Mouse (Mus musculus): Measurements from ENCODE around the gene Pcsk5. TPM values are rescaled to one million over a fixed set of nuclear protein-coding genes. Genes with fewer than 3 reads are reported as not detected.

The Pcsk5 gene
- total and polyA plus RNA-seq, 3 experiments, result 0.27 TPM; not detected in 2

GRCm38 (mm10) chr19:17835681-17836565 lies 1.5 kb downstream of the Pcsk5 start:
- Histone ChIP-seq H3K4me3 (ENCODE audit: low read depth, low read length) (peak overlapping the region; percentile 22; the same call in 1 of the 2 replicates), H3K36me3 (replicated peaks) (no peaks in the 10 kb centered on the region), H3K9me3 (replicated peaks) (no peaks in the 10 kb centered on the region), H3K27me3 (ENCODE audit: insufficient read depth, low read length) (peaks cover 8% of the 10 kb centered on the region; the same call in 1 of the 2 replicates), H3K4me1 (ENCODE audit: insufficient read depth, low read depth, low read length) (0 out of 2 replicates have a peak, but pooled peaks cover 4% of the 10 kb centered on the region)
- ATAC-seq (ENCODE audit: extremely low read depth, insufficient number of reproducible peaks, low FRiP score, poor library complexity, severe bottlenecking) (no peak), DNase-seq (ENCODE audit: low spot score) (no peak)
- TF ChIP-seq TAL1 (conservative IDR thresholded peaks at IDR 0.05; ENCODE audit: low read depth, low read length) (no peak), POLR2AphosphoS5 (IDR thresholded peaks at IDR 0.05; ENCODE audit: insufficient replicate concordance, low read depth, low read length) (no peak), GATA1 (IDR thresholded peaks at IDR 0.05; ENCODE audit: borderline replicate concordance, low read length) (no peak), CTCF (IDR thresholded peaks at IDR 0.05; ENCODE audit: low read depth, low read length) (no peak), GATA2 (IDR thresholded peaks at IDR 0.05; ENCODE audit: borderline replicate concordance, low read depth, low read length) (no peak)

- Histone ChIP-seq H3K27me3 (ENCODE audit: insufficient read depth, low read length) (peaks cover 8% of the 10 kb centered on the region; the same call in 1 of the 2 replicates), H3K36me3 (replicated peaks) (no peaks in the 10 kb centered on the region), H3K4me1 (ENCODE audit: insufficient read depth, low read depth, low read length) (0 out of 2 replicates have a peak, but pooled peaks cover 4% of the 10 kb centered on the region), H3K4me3 (ENCODE audit: low read depth, low read length) (no peak overlapping the region), H3K9me3 (replicated peaks) (no peaks in the 10 kb centered on the region)
- TF ChIP-seq GATA2 (IDR thresholded peaks at IDR 0.05; ENCODE audit: borderline replicate concordance, low read depth, low read length), result no peak
- TF ChIP-seq GATA1 (IDR thresholded peaks at IDR 0.05; ENCODE audit: borderline replicate concordance, low read length), result no peak
- TF ChIP-seq TAL1 (conservative IDR thresholded peaks at IDR 0.05; ENCODE audit: low read depth, low read length), result no peak
- no peak for TF ChIP-seq POLR2AphosphoS5 (IDR thresholded peaks at IDR 0.05; ENCODE audit: insufficient replicate concordance, low read depth, low read length)
- no peak for TF ChIP-seq CTCF (IDR thresholded peaks at IDR 0.05; ENCODE audit: low read depth, low read length)
- no peak for ATAC-seq (ENCODE audit: extremely low read depth, insufficient number of reproducible peaks, low FRiP score, poor library complexity, severe bottlenecking)
- DNase-seq (ENCODE audit: low spot score), result no peak
These were observed 2.5 kb downstream of the Pcsk5 start for GRCm38 (mm10) chr19:17834894-17835293.

GRCm38 (mm10) chr19:17831376-17831775 lies 6.1 kb downstream of the Pcsk5 start:
- H3K27me3 ChIP-seq (ENCODE audit: insufficient read depth, low read length), result peaks cover 8% of the 10 kb centered on the region; the same call in 1 of the 2 replicates
- no peaks in the 10 kb centered on the region for H3K9me3 ChIP-seq (replicated peaks)
- DNase-seq (ENCODE audit: low spot score), result no peak
- 0 out of 2 replicates have a peak, but pooled peaks cover 4% of the 10 kb centered on the region for H3K4me1 ChIP-seq (ENCODE audit: insufficient read depth, low read depth, low read length)
- no peak for ATAC-seq (ENCODE audit: extremely low read depth, insufficient number of reproducible peaks, low FRiP score, poor library complexity, severe bottlenecking)
- no peak for TF ChIP-seq GATA2 (IDR thresholded peaks at IDR 0.05; ENCODE audit: borderline replicate concordance, low read depth, low read length)
- TF ChIP-seq GATA1 (IDR thresholded peaks at IDR 0.05; ENCODE audit: borderline replicate concordance, low read length), result no peak
- no peak for TF ChIP-seq TAL1 (conservative IDR thresholded peaks at IDR 0.05; ENCODE audit: low read depth, low read length)
- TF ChIP-seq POLR2AphosphoS5 (IDR thresholded peaks at IDR 0.05; ENCODE audit: insufficient replicate concordance, low read depth, low read length), result no peak
- no peak for TF ChIP-seq CTCF (IDR thresholded peaks at IDR 0.05; ENCODE audit: low read depth, low read length)
- H3K4me3 ChIP-seq (ENCODE audit: low read depth, low read length), result no peak overlapping the region
- H3K36me3 ChIP-seq (replicated peaks), result no peaks in the 10 kb centered on the region

- Histone ChIP-seq H3K4me3 (ENCODE audit: low read depth, low read length) (no peak overlapping the region), H3K9me3 (replicated peaks) (no peaks in the 10 kb centered on the region), H3K36me3 (replicated peaks) (no peaks in the 10 kb centered on the region), H3K4me1 (ENCODE audit: insufficient read depth, low read depth, low read length) (no peaks in the 10 kb centered on the region), H3K27me3 (ENCODE audit: insufficient read depth, low read length) (no peaks in the 10 kb centered on the region)
- TF ChIP-seq GATA1 (IDR thresholded peaks at IDR 0.05; ENCODE audit: borderline replicate concordance, low read length) (no peak), POLR2AphosphoS5 (IDR thresholded peaks at IDR 0.05; ENCODE audit: insufficient replicate concordance, low read depth, low read length) (no peak), TAL1 (conservative IDR thresholded peaks at IDR 0.05; ENCODE audit: low read depth, low read length) (no peak), GATA2 (IDR thresholded peaks at IDR 0.05; ENCODE audit: borderline replicate concordance, low read depth, low read length) (no peak), CTCF (IDR thresholded peaks at IDR 0.05; ENCODE audit: low read depth, low read length) (no peak)
- DNase-seq (ENCODE audit: low spot score), result no peak
- ATAC-seq (ENCODE audit: extremely low read depth, insufficient number of reproducible peaks, low FRiP score, poor library complexity, severe bottlenecking), result no peak
These were observed 9.0 kb downstream of the Pcsk5 start for GRCm38 (mm10) chr19:17828414-17828813.

- Histone ChIP-seq H3K36me3 (replicated peaks) (no peaks in the 10 kb centered on the region), H3K27me3 (ENCODE audit: insufficient read depth, low read length) (no peaks in the 10 kb centered on the region), H3K4me3 (ENCODE audit: low read depth, low read length) (no peak overlapping the region), H3K4me1 (ENCODE audit: insufficient read depth, low read depth, low read length) (no peaks in the 10 kb centered on the region), H3K9me3 (replicated peaks) (no peaks in the 10 kb centered on the region)
- ATAC-seq (ENCODE audit: extremely low read depth, insufficient number of reproducible peaks, low FRiP score, poor library complexity, severe bottlenecking) (no peak), DNase-seq (ENCODE audit: low spot score) (no peak)
- no peak for TF ChIP-seq CTCF (IDR thresholded peaks at IDR 0.05; ENCODE audit: low read depth, low read length)
- no peak for TF ChIP-seq POLR2AphosphoS5 (IDR thresholded peaks at IDR 0.05; ENCODE audit: insufficient replicate concordance, low read depth, low read length)
- TF ChIP-seq GATA1 (IDR thresholded peaks at IDR 0.05; ENCODE audit: borderline replicate concordance, low read length), result no peak
- no peak for TF ChIP-seq TAL1 (conservative IDR thresholded peaks at IDR 0.05; ENCODE audit: low read depth, low read length)
- TF ChIP-seq GATA2 (IDR thresholded peaks at IDR 0.05; ENCODE audit: borderline replicate concordance, low read depth, low read length), result no peak
These were observed 10.7 kb downstream of the Pcsk5 start for GRCm38 (mm10) chr19:17826694-17827093.

- Histone ChIP-seq H3K4me3 (ENCODE audit: low read depth, low read length) (no peak overlapping the region), H3K27me3 (ENCODE audit: insufficient read depth, low read length) (no peaks in the 10 kb centered on the region), H3K9me3 (replicated peaks) (no peaks in the 10 kb centered on the region), H3K4me1 (ENCODE audit: insufficient read depth, low read depth, low read length) (no peaks in the 10 kb centered on the region), H3K36me3 (replicated peaks) (no peaks in the 10 kb centered on the region)
- no peak for TF ChIP-seq TAL1 (conservative IDR thresholded peaks at IDR 0.05; ENCODE audit: low read depth, low read length)
- no peak for ATAC-seq (ENCODE audit: extremely low read depth, insufficient number of reproducible peaks, low FRiP score, poor library complexity, severe bottlenecking)
- DNase-seq (ENCODE audit: low spot score), result no peak
These were observed 17.4 kb downstream of the Pcsk5 start for GRCm38 (mm10) chr19:17820046-17820445.

Data from G1E (cell line).